Mouse (Mus musculus) small intestine, adult 2 months (tissue): ENCODE data around the gene 6430571L13Rik. TPM values are rescaled to one million over a fixed set of nuclear protein-coding genes. Genes with fewer than 3 reads are reported as not detected.

ENCODE experiments used
- H3K27ac ChIP-seq: fragments of 200-500 bp; 2 replicates; pipeline ENCODE4 v1.5.1; 2012; ENCODE audit warnings: low read depth, low read length, control low read depth, inconsistent platforms; ENCODE audit not compliant: insufficient read depth
- H3K27me3 ChIP-seq: fragments of 200-500 bp; 2 replicates; pipeline ENCODE4 v1.6.1; 2012; ENCODE audit warnings: mild to moderate bottlenecking, moderate library complexity, low read length, inconsistent platforms; ENCODE audit not compliant: control insufficient read depth, insufficient read depth
- H3K36me3 ChIP-seq: fragments of 200-500 bp; 2 replicates; pipeline ENCODE4 v1.6.1; 2012; ENCODE audit warnings: mild to moderate bottlenecking, low read length, control low read depth, inconsistent platforms; ENCODE audit not compliant: control insufficient read depth, insufficient read depth
- H3K4me1 ChIP-seq: fragments of 200-500 bp; 2 replicates; pipeline ENCODE4 v1.6.1; 2012; ENCODE audit warnings: low read length, inconsistent platforms, mixed read lengths; ENCODE audit not compliant: control insufficient read depth, insufficient read depth, insufficient read length
- H3K4me3 ChIP-seq: fragments of 200-500 bp; 2 replicates; pipeline ENCODE4 v1.5.1; 2012; ENCODE audit warnings: low read depth, mild to moderate bottlenecking, control low read depth, inconsistent platforms, low read length, moderate library complexity
- CTCF ChIP-seq: fragments of 200-500 bp; IDR thresholded peaks from 2 replicates; pipeline ENCODE4 v1.5.1; 2012; ENCODE audit warnings: low read depth, mild to moderate bottlenecking, control low read depth, inconsistent platforms, low read length, moderate library complexity, mixed read lengths; ENCODE audit not compliant: insufficient replicate concordance, insufficient read length; ENCODE audit errors: extremely low read depth
- POLR2A ChIP-seq: fragments of 200-500 bp; IDR thresholded peaks from 2 replicates; pipeline ENCODE4 v1.6.1; 2012; ENCODE audit warnings: low read depth, mild to moderate bottlenecking, control low read depth, inconsistent platforms, low read length, moderate library complexity
- WGBS: fragments of 180-500 bp; shearing (Covaris S2); methylation state at CpG from one replicate; pipeline ENCODE4 v1.1.7; 2018; 5-methylcytosine and 5-hydroxymethylcytosine counted together
- polyA plus RNA-seq: library from polyadenylated mRNA; depleted of rRNA; stranded (reverse); fragments of >200 nt; gene quantifications from 2 replicates; pipeline ENCODE4 v1.2.3, GENCODE M21; 2012

6430571L13Rik gene
- polyA plus RNA-seq, 1 experiment = 0.25 TPM

DNA sequence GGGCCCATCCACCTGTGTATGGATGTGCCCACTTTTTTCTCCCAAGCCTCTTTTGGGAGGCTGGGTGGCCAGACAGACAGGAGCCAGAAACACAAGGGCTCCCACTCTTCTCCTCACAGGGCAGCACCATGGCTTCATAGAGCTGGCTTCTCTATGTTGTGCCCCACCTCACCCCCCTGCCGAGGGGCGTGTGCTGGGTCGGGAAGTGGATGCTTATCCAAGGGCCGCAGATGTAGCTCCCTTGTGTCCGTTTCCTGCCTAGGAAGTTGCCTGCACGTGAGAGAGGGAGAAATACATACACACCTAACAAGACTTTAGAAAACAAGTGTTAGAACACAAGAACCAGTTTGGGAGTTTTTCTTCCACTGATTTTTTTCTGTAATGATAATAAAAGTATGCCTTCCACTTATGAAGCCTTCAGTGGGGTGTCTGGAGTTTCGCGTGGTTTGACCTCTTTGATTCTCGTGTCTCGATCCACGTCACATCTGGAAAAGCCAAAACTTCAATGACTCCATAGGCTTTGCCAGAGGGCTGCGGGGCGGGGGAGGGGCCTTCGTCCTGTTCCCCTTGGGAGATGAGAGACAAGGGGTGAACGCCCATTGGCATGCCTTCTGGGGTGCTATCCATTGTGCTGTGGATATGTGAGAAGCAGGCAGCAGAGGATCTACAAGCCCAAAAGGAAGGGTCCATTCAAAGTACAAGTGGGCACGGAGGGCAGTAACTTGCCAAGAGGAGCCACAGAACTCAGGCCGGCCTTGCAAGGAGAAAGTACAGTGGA, 38.7 kb upstream of the 6430571L13Rik start:
- Histone ChIP-seq H3K4me1 (peaks cover 32% of the 10 kb centered on the region), H3K27me3 (no peaks in the 10 kb centered on the region), H3K36me3 (peaks cover 24% of the 10 kb centered on the region), H3K4me3 (no peak overlapping the region), H3K27ac (no peak overlapping the region)
- 84% methylated on average over 17 of the region's 17 CpGs for WGBS
- TF ChIP-seq CTCF (no peak), POLR2A (no peak)

DNA sequence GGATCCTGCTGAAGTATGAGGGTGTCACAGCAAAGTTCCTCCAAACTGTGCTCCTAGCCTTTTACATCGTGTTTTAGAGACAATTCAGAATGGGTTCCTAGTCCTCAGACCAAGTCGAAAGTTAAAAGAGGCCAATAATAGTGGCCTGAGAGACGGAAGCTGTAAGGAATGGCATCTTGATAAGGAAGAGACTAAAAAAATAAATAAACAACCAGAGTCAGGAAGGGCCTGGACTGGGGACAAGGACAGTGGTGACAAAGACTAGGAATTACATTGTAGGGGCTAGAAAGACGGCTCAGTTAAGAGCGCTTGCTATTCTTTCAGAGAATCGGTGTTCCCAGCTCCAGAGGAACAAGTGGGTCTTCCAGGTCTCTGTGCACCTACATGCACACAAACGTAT, 37.8 kb upstream of the 6430571L13Rik start:
- Histone ChIP-seq H3K4me3 (no peak overlapping the region), H3K27me3 (no peaks in the 10 kb centered on the region), H3K4me1 (peaks cover 40% of the 10 kb centered on the region), H3K27ac (no peak overlapping the region), H3K36me3 (peaks cover 24% of the 10 kb centered on the region)
- no peak for TF ChIP-seq CTCF
- no peak for TF ChIP-seq POLR2A
- WGBS = 70% methylated on average over 7 of the region's 7 CpGs

DNA sequence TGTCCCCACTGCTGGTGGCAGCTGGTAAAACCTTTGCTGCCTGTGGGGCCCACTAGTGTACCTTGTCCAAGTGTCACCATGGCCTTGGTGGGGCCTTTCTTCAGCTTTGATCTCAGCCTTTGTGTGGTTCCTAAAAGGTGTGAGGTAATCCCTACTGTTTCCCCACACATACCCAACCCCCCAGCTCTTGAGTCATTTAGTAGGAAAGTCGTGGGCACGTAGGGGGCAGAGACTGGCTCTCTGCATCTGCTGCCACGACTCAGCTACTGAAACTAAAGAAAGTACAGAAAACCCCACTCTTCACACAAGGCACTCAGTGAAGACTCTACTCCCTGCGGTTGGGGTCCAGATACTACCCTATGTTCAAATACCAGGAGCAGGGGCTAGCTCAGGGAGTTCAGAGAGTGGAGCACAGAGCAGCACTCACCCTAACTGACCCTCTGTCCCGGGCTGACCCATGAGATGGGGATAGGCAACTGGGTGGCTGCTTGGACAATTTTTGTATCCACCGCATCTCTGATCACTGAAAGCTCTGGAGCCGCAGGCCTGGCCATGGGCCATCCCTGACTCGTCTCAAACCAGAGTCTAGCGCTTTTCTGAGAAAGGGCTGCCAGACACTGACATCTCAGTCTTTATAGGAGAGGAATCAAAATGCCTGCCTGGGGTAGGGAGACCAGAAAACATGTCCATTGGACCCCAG, 37.1 kb upstream of the 6430571L13Rik start:
- Histone ChIP-seq H3K4me1 (peaks cover 41% of the 10 kb centered on the region), H3K4me3 (no peak overlapping the region), H3K27me3 (no peaks in the 10 kb centered on the region), H3K36me3 (peaks cover 24% of the 10 kb centered on the region), H3K27ac (no peak overlapping the region)
- WGBS = 78% methylated on average over 9 of the region's 9 CpGs
- TF ChIP-seq CTCF (no peak), POLR2A (no peak)

DNA sequence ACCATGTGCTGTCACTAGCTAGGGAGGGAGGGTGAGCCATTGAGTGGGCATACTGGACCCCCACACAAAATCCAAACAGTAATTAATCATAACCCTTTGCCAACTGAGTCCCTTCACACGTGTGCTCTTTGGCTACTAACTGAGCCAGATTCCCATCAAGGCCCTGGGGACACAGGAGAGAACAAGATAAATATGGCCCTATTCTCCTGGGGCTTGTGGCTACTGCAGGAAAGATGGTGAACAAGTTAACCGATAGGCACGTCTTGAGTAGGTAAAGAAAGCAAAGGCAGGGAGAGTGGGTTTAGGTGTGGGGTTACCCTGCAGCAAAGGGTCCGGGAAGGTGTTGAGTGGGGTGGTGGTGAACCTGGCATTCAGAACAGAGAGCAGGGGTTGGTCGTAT, 36.5 kb upstream of the 6430571L13Rik start:
- peaks cover 39% of the 10 kb centered on the region for H3K4me1 ChIP-seq
- no peak overlapping the region for H3K27ac ChIP-seq
- no peak overlapping the region for H3K4me3 ChIP-seq
- 87% methylated on average over 5 of the region's 5 CpGs for WGBS
- H3K36me3 ChIP-seq = peaks cover 24% of the 10 kb centered on the region
- no peak for TF ChIP-seq POLR2A
- no peak for TF ChIP-seq CTCF
- H3K27me3 ChIP-seq = no peaks in the 10 kb centered on the region

DNA sequence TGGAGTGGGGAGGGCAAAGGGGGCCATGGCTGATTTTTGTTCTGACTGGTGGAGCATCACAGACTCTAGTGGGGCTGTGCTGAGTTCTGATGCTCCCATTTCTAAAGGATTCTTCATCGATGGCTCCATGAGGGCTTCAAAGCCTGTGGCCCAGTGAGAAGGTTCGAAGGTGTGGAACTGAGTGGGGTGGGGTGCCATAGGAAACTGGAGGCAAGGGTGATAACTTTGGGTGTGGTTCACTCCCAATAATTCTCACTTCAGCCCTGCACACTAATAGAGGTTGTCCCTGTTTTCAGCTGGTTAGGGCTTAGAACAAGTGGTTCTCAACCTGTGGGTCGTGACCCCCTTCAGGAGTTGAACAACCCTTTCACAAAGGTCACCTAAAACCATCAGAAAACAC, 36.0 kb upstream of the 6430571L13Rik start:
- no peak overlapping the region for H3K27ac ChIP-seq
- H3K4me1 ChIP-seq = peaks cover 35% of the 10 kb centered on the region
- H3K4me3 ChIP-seq = no peak overlapping the region
- TF ChIP-seq CTCF (no peak), POLR2A (no peak)
- peaks cover 24% of the 10 kb centered on the region for H3K36me3 ChIP-seq
- no peaks in the 10 kb centered on the region for H3K27me3 ChIP-seq
- WGBS = 61% methylated on average over 3 of the region's 3 CpGs

DNA sequence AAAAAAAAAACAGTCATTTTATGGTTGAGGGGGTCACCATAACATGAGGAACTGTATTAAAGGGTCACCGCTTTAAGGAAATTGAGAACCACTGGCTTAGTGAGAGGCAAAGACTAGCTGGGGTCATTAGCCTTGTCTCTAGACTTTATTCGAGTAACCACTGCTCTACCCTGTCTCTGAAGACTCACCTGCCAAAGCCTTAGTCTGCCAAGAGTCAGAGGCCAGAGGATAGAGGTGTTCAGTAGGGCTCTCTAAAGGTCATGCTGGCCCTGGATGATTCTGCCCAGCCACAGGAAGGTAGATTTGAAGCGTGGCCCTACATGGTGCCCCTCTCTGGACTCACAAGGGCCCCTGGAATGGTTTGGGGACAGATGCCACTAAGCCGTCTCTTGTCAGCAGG, 35.4 kb upstream of the 6430571L13Rik start:
- H3K36me3 ChIP-seq = peaks cover 22% of the 10 kb centered on the region
- no peak overlapping the region for H3K27ac ChIP-seq
- no peaks in the 10 kb centered on the region for H3K27me3 ChIP-seq
- peaks cover 35% of the 10 kb centered on the region for H3K4me1 ChIP-seq
- TF ChIP-seq CTCF = no peak
- TF ChIP-seq POLR2A = no peak
- 82% methylated on average over 4 of the region's 4 CpGs for WGBS
- no peak overlapping the region for H3K4me3 ChIP-seq
